Comparison of ENCODE assay signal across 7 mouse cellular contexts in the genomic region with DNA sequence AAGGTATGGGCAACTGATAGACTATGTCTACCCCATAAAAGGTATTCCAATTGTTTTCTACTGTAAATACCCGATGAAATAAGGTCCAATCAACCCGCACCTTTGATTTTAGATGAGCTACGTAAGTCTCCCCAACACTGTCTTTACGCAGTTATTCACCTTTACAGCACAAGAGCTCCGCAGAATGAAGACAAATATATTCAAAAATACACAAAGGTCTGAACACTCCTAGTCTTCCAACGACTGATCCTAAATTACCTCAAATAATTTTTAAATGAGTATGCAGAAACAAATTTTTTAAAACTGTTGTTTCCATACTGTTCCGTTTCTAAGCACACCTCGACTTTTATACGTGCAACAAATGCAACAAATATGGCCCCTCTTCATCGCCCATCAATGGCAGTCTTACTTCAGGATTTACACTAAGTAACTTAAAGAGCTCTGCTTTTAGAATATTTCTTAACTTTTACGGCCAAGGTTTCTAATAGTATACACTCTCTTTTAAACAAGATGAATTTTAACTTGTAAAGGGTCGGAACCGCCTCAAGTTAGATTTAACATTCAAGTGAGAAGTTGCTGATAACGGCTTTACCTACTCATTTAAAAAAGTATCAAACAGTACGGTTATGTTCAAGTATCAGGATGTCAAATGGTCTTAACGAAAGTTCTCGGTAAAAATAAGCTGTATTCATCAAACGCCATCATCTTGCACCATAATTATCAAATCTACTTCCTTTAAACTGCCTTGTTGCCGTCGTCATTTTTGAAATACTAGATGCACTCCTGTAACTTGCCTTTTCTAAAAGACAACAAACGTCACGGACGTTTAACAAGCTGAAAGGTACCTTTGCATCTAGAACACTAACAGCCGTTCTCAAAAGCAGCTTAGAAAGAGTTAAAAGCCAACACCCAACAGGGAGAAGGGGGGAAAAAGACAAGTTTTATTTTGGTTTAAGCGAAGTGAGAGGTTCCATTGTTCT. TPM values are rescaled to one million over a fixed set of nuclear protein-coding genes. Genes with fewer than 3 reads are reported as not detected.
A peak's percentile ranks its signal among the peaks of the same experiment; 100 is the strongest.
DNase-seq lines count a peak whose midpoint lies in the region; ATAC-seq lines count a peak whose summit lies in the region.

No protein-coding gene starts in this region.

- H3K27me3 ChIP-seq in hindbrain, embryonic 16.5 days (replicated peaks; ENCODE audit: control insufficient read depth, insufficient read depth, low read length), result no peaks in the 10 kb centered on the region

- peaks cover 17% of the 10 kb centered on the region for H3K4me1 ChIP-seq in hindbrain, embryonic 16.5 days (ENCODE audit: control insufficient read depth, insufficient read depth, low read depth, low read length)

- H3K36me3 ChIP-seq in hindbrain, embryonic 16.5 days (ENCODE audit: control insufficient read depth, insufficient read depth, low read length), result no peaks in the 10 kb centered on the region

- ATAC-seq in hindbrain, embryonic 16.5 days, result no peak

- H3K9me3 ChIP-seq in hindbrain, embryonic 16.5 days (ENCODE audit: control insufficient read depth, low read length), result no peaks in the 10 kb centered on the region

- WGBS in hindbrain, embryonic 16.5 days, result under 1% methylated on average over 25 of the region's 25 CpGs

- peak overlapping the region; percentile 100 for H3K9ac ChIP-seq in hindbrain, embryonic 16.5 days (ENCODE audit: low read depth, low read length)

- peak overlapping the region; percentile 87 for H3K4me3 ChIP-seq in hindbrain, embryonic 16.5 days (ENCODE audit: low read length)

- H3K4me2 ChIP-seq in hindbrain, embryonic 16.5 days (ENCODE audit: low read length), result peak overlapping the region; percentile 27

- DNase-seq in thymus, postnatal 25 days, result peak; percentile 22
- no peak for DNase-seq in thymus, postnatal 4 days
- peak; percentile 66 for DNase-seq in c-Kit-positive CD71-positive TER-119-positive erythroid progenitor cells, embryonic 14.5 days (ENCODE audit: low spot score)
- peak; percentile 85 for DNase-seq in naive thymus-derived CD4-positive, alpha-beta T cell, adult 2 months (ENCODE audit: low read depth)
- no peak for DNase-seq in cerebellum, postnatal 14 days
- no peak for DNase-seq in layer of hippocampus, adult 9-10 months (ENCODE audit: low spot score)

- H3K27ac ChIP-seq in hindbrain, embryonic 16.5 days (ENCODE audit: low read depth, low read length), result peak overlapping the region; percentile 100

RNA-seq across cellular contexts. Expression of gene Chd2, which starts 15.3 kb away (rescaled TPM):
- polyA plus RNA-seq in hindbrain, embryonic 16.5 days (2015; fragmentation: Nextera tagmentation; extraction: Ambion mirVana), result 34.0 and 35.3 TPM in 2 replicates

Comparison
In these comparisons a context has a peak if more than half of its experiments do, and no peak if none do; other contexts are left out.
1. DNase-seq: peak in thymus, postnatal 25 days (single experiment), c-Kit-positive CD71-positive TER-119-positive erythroid progenitor cells, embryonic 14.5 days (single experiment) and naive thymus-derived CD4-positive, alpha-beta T cell, adult 2 months (single experiment); none in thymus, postnatal 4 days (single experiment), cerebellum, postnatal 14 days (0 of 2) and layer of hippocampus, adult 9-10 months (single experiment).